Mouse (Mus musculus) ES-E14 (cell line): ENCODE data around the gene Epha7. TPM values are rescaled to one million over a fixed set of nuclear protein-coding genes. Genes with fewer than 3 reads are reported as not detected.

ENCODE experiments used
- DNase-seq: peaks from one replicate; pipeline ENCODE4 v3.0.0-alpha.2; 2013; ENCODE audit warnings: low read depth, low spot score
- H3K27ac ChIP-seq: 2 replicates; pipeline ENCODE4 v1.5.1; 2012; ENCODE audit warnings: low read depth, mild to moderate bottlenecking, low read length, moderate library complexity, mixed read lengths; ENCODE audit not compliant: poor library complexity, insufficient read depth, severe bottlenecking
- H3K36me3 ChIP-seq: 2 replicates; pipeline ENCODE4 v1.6.1; 2012; ENCODE audit warnings: mild to moderate bottlenecking, low read length, moderate library complexity, mixed read lengths; ENCODE audit not compliant: control insufficient read depth, poor library complexity, insufficient read depth, severe bottlenecking
- H3K4me1 ChIP-seq, 2 experiments: fragments of 150-350 bp in 1 of 2; sonication (generic) in 1 of 2; 2 replicates each; pipeline ENCODE4 v1.6.1; 2012; ENCODE audit warnings: low read length in 2 of 2, mild to moderate bottlenecking in 1 of 2, mixed read lengths in 1 of 2; ENCODE audit not compliant: control insufficient read depth in 2 of 2, insufficient read depth in 2 of 2, poor library complexity in 1 of 2
- H3K4me3 ChIP-seq, 2 experiments: fragments of 150-350 bp in 1 of 2; sonication (generic) in 1 of 2; 2 replicates each; pipeline ENCODE4 v1.5.1; 2012; ENCODE audit warnings: low read length in 2 of 2, low read depth in 1 of 2, mild to moderate bottlenecking in 1 of 2, mixed read lengths in 1 of 2; ENCODE audit not compliant: insufficient read depth in 1 of 2, poor library complexity in 1 of 2, severe bottlenecking in 1 of 2
- H3K9ac ChIP-seq: 2 replicates; pipeline ENCODE4 v1.6.1; 2012; ENCODE audit warnings: low read depth, mild to moderate bottlenecking, low read length, mixed read lengths; ENCODE audit not compliant: poor library complexity, insufficient read depth, severe bottlenecking
- H3K9me3 ChIP-seq: fragments of 150-350 bp; sonication (generic); 2 replicates; pipeline ENCODE4 v1.6.1; 2012; ENCODE audit warnings: low read depth, mild to moderate bottlenecking, low read length; ENCODE audit not compliant: control insufficient read depth, insufficient read depth
- CHD2 ChIP-seq: IDR thresholded peaks from 2 replicates; pipeline ENCODE4 v1.6.1; 2014; ENCODE audit warnings: mild to moderate bottlenecking, low read depth, low read length, inconsistent platforms
- HCFC1 ChIP-seq: IDR thresholded peaks from 2 replicates; pipeline ENCODE4 v1.6.1; 2012; ENCODE audit warnings: low read length, inconsistent platforms, borderline replicate concordance; ENCODE audit not compliant: insufficient read depth
- MAFK ChIP-seq: IDR thresholded peaks from 2 replicates; pipeline ENCODE4 v1.6.1; 2014; ENCODE audit warnings: mild to moderate bottlenecking, low read depth, low read length, inconsistent platforms; ENCODE audit not compliant: insufficient read depth
- ZC3H11A ChIP-seq: IDR thresholded peaks from 2 replicates; pipeline ENCODE4 v1.6.1; 2012; ENCODE audit warnings: low read depth, mild to moderate bottlenecking, inconsistent platforms, low read length, borderline replicate concordance
- ZNF384 ChIP-seq: IDR thresholded peaks from 2 replicates; pipeline ENCODE4 v1.6.1; 2012; ENCODE audit warnings: low read depth, low read length, inconsistent platforms
- in situ Hi-C, 2 experiments: fragments of 600-800 bp; cut with MboI; formaldehyde crosslinking; loops; one replicate each; pipeline ENCODE4 v1.15.1; 2025; ENCODE audit warnings: low sequenced_read_pairs in 2 of 2, inconsistent platforms in 1 of 2; ENCODE audit not compliant: unreplicated experiment in 2 of 2
- total RNA-seq: library from RNA; depleted of rRNA; stranded (reverse); fragments of 300-350 nt; gene quantifications from 2 replicates; pipeline ENCODE4 v1.2.3, GENCODE M21; 2012

The Epha7 gene
- total RNA-seq, 1 experiment: 4.4 TPM

GRCm38 (mm10) chr4:28934802-28935201, 121.9 kb downstream of the Epha7 start:
- in situ Hi-C loops: no loop called here
- TF ChIP-seq MAFK: no peak
- TF ChIP-seq ZNF384: no peak
- H3K4me3 ChIP-seq: no peak overlapping the region

GRCm38 (mm10) chr4:28935567-28935966, 122.6 kb downstream of the Epha7 start:
- H3K36me3 ChIP-seq: no peaks in the 10 kb centered on the region
- no peak overlapping the region for H3K9ac ChIP-seq
- no peak overlapping the region for H3K4me3 ChIP-seq
- DNase-seq: no peak
- TF ChIP-seq CHD2 (no peak), HCFC1 (no peak), ZC3H11A (no peak), MAFK (no peak), ZNF384 (no peak)
- no peaks in the 10 kb centered on the region for H3K9me3 ChIP-seq
- no peaks in the 10 kb centered on the region for H3K4me1 ChIP-seq
- in situ Hi-C loops: no loop called here
- no peak overlapping the region for H3K27ac ChIP-seq

More at GRCm38 (mm10) chr4:28934802-28935201, 121.9 kb downstream of the Epha7 start:
- no peak overlapping the region for H3K27ac ChIP-seq
- H3K9me3 ChIP-seq: no peaks in the 10 kb centered on the region
- DNase-seq: no peak
- no peak overlapping the region for H3K9ac ChIP-seq
- H3K36me3 ChIP-seq: no peaks in the 10 kb centered on the region
- no peaks in the 10 kb centered on the region for H3K4me1 ChIP-seq

- no peak for DNase-seq
- Histone ChIP-seq H3K9me3 (no peaks in the 10 kb centered on the region), H3K27ac (no peak overlapping the region), H3K9ac (no peak overlapping the region), H3K4me3 (no peak overlapping the region), H3K4me1 (no peaks in the 10 kb centered on the region), H3K36me3 (no peaks in the 10 kb centered on the region)
- TF ChIP-seq ZC3H11A: no peak
- TF ChIP-seq CHD2: no peak
- peak; percentile 85 for TF ChIP-seq MAFK
- no peak for TF ChIP-seq HCFC1
- in situ Hi-C loops: no loop called here
Measured at GRCm38 (mm10) chr4:28940710-28941109, 127.8 kb downstream of the Epha7 start.

- H3K9me3 ChIP-seq: no peaks in the 10 kb centered on the region
Measured at GRCm38 (mm10) chr4:28944237-28944636, 131.3 kb downstream of the Epha7 start.

GRCm38 (mm10) chr4:28960889-28961560, 148.1 kb downstream of the Epha7 start:
- Histone ChIP-seq H3K9ac (no peak overlapping the region), H3K4me1 (peaks cover 0 to under 1% of the 10 kb centered on the region in 2 experiments; a peak in 1 of 4 replicates), H3K4me3 (no peak overlapping the region), H3K36me3 (no peaks in the 10 kb centered on the region), H3K9me3 (no peaks in the 10 kb centered on the region), H3K27ac (no peak overlapping the region)
- no peak for DNase-seq
- in situ Hi-C loops: no loop called here
- no peak for TF ChIP-seq CHD2
- no peak for TF ChIP-seq ZNF384
- TF ChIP-seq ZC3H11A: no peak
- TF ChIP-seq MAFK: no peak

More at GRCm38 (mm10) chr4:28944237-28944636, 131.3 kb downstream of the Epha7 start:
- Histone ChIP-seq H3K4me3 (no peak overlapping the region), H3K9ac (no peak overlapping the region), H3K36me3 (no peaks in the 10 kb centered on the region), H3K4me1 (no peaks in the 10 kb centered on the region), H3K27ac (no peak overlapping the region)
- DNase-seq: no peak
- in situ Hi-C loops: no loop called here
- TF ChIP-seq CHD2 (no peak), ZNF384 (no peak), ZC3H11A (no peak), MAFK (no peak), HCFC1 (no peak)
